Mouse (Mus musculus): ENCODE data around the gene Gm10318. TPM values are rescaled to one million over a fixed set of nuclear protein-coding genes. Genes with fewer than 3 reads are reported as not detected.
A peak's percentile ranks its signal among the peaks of the same experiment; 100 is the strongest.

The Gm10318 gene
- polyA plus RNA-seq, 1 experiment from 2014 or later, result not detected

DNA sequence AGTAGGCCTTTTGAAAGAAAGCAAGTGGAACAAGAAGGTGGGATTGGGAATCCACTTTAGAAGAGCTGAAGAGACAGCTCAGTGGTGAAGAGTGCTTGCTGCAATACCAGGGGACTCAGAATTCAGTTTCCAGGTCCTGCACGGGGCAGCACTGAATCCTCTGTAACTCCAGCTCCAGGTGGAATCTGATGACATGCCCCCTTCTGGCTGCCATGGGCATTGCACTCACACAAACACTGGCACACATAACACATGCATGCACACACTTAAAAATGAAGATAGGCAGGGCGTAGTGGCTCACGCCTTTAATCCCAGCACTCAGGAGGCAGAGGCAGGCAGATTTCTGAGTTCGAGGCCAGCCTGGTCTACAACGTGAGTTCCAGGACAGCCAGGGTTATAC, 29.9 kb downstream of the Gm10318 start:
- no peaks in the 10 kb centered on the region for H3K27me3 ChIP-seq (ENCODE audit: insufficient read depth, low read length)
- no peak overlapping the region for H3K9ac ChIP-seq (replicated peaks; ENCODE audit: low read length)
- H3K9me3 ChIP-seq (ENCODE audit: low read length), result no peaks in the 10 kb centered on the region
- no peak for ATAC-seq (ENCODE audit: low FRiP score, low TSS enrichment)
- H3K36me3 ChIP-seq (ENCODE audit: insufficient read depth, low read length), result no peaks in the 10 kb centered on the region
- H3K4me1 ChIP-seq (ENCODE audit: insufficient read depth, low read length), result no peaks in the 10 kb centered on the region
- WGBS, result 84% methylated on average over 5 of the region's 5 CpGs
- H3K4me2 ChIP-seq (replicated peaks; ENCODE audit: low read depth, low read length), result no peak overlapping the region
- H3K27ac ChIP-seq (ENCODE audit: low read length), result no peak overlapping the region
- no peak overlapping the region for H3K4me3 ChIP-seq (ENCODE audit: low read length)

DNA sequence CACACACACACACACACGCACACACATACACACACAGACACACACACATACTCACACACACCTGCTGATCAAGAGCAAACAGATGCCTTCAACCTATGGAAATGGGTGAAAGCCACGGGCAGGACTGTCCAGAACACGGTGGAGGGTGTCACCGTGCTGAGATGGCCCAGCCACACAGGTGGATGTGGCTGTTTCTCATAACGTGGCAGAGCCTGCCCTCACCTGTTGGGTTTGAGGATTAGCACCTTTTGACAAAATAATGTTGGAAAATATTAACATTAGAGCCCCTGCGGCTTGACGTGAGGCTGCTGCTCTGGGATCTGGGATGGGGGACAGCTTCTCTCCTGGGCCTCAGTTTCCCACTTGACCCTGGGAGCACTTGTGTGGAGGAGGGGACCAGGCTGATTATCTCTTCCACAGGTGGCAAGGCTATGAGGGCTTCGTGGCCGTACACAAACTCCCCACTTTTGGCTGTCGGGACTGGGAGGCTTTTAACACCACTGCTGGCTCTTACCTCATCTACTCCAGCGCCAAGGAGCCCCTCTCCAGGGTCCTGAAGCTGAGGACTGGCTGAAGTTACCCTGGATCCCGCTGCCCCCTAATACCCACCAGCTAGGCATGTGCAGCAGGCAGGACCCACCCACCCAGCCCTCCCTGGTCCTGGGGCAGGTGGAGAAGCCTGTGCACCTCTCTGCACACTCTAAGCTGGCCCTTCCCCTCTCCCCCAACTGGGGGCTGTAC, 33.5 kb downstream of the Gm10318 start:
- H3K27ac ChIP-seq (ENCODE audit: low read length), result no peak overlapping the region
- H3K9me3 ChIP-seq (ENCODE audit: low read length), result 0 out of 2 replicates have a peak, but pooled peaks cover 3% of the 10 kb centered on the region
- H3K36me3 ChIP-seq (ENCODE audit: insufficient read depth, low read length), result no peaks in the 10 kb centered on the region
- no peak for ATAC-seq (ENCODE audit: low FRiP score, low TSS enrichment)
- H3K27me3 ChIP-seq (ENCODE audit: insufficient read depth, low read length), result no peaks in the 10 kb centered on the region
- no peaks in the 10 kb centered on the region for H3K4me1 ChIP-seq (ENCODE audit: insufficient read depth, low read length)
- WGBS, result 49% methylated on average over 12 of the region's 12 CpGs
- H3K4me3 ChIP-seq (ENCODE audit: low read length), result no peak overlapping the region
- H3K4me2 ChIP-seq (replicated peaks; ENCODE audit: low read depth, low read length), result no peak overlapping the region
- no peak overlapping the region for H3K9ac ChIP-seq (replicated peaks; ENCODE audit: low read length)

DNA sequence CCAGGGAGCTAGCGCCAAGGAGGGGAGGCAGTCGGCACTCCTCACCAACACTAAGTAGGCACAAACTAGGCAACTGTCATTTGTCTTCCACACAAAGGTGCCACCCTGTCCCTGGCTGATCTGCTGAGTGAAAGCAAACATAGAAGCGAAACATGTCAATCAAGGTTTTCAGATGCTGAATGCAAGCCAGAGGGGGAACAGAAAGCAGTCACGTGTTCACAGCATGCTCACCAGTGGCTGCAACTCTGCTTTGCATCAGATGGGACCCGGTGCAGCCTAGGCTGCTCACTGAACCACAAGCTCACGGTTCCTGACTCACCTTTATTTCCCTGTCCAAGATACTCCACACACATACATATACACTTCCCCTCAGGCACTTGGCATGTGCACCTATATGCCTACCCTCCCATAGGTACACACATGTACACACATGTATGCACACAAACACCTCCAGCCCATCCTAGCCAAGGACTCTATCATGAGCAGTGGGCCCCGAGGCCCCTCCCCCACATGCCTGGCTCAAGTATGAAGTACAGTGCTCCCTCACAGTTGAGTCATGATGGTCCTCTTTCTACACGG, 38.4 kb downstream of the Gm10318 start:
- Histone ChIP-seq H3K27me3 (ENCODE audit: insufficient read depth, low read length) (no peaks in the 10 kb centered on the region), H3K9ac (replicated peaks; ENCODE audit: low read length) (no peak overlapping the region), H3K36me3 (ENCODE audit: insufficient read depth, low read length) (no peaks in the 10 kb centered on the region), H3K4me3 (ENCODE audit: low read length) (no peak overlapping the region), H3K9me3 (ENCODE audit: low read length) (0 out of 2 replicates have a peak, but pooled peaks cover 3% of the 10 kb centered on the region), H3K4me2 (replicated peaks; ENCODE audit: low read depth, low read length) (no peak overlapping the region), H3K4me1 (ENCODE audit: insufficient read depth, low read length) (no peaks in the 10 kb centered on the region), H3K27ac (ENCODE audit: low read length) (no peak overlapping the region)
- WGBS, result 82% methylated on average over 8 of the region's 8 CpGs
- peak; percentile 31; the same call in 1 of the 2 replicates for ATAC-seq (ENCODE audit: low FRiP score, low TSS enrichment)

GRCm38 (mm10) chr10:77895562-77895961, 42.9 kb downstream of the Gm10318 start:
- WGBS, result 64% methylated on average over 5 of the region's 5 CpGs
- ATAC-seq (ENCODE audit: low FRiP score, low TSS enrichment), result no peak
- no peaks in the 10 kb centered on the region for H3K4me1 ChIP-seq (ENCODE audit: insufficient read depth, low read length)
- no peak overlapping the region for H3K4me2 ChIP-seq (replicated peaks; ENCODE audit: low read depth, low read length)
- H3K9ac ChIP-seq (replicated peaks; ENCODE audit: low read length), result no peak overlapping the region
- no peak overlapping the region for H3K4me3 ChIP-seq (ENCODE audit: low read length)
- no peak overlapping the region for H3K27ac ChIP-seq (ENCODE audit: low read length)
- H3K36me3 ChIP-seq (ENCODE audit: insufficient read depth, low read length), result no peaks in the 10 kb centered on the region
- H3K27me3 ChIP-seq (ENCODE audit: insufficient read depth, low read length), result no peaks in the 10 kb centered on the region
- no peaks in the 10 kb centered on the region for H3K9me3 ChIP-seq (ENCODE audit: low read length)

DNA sequence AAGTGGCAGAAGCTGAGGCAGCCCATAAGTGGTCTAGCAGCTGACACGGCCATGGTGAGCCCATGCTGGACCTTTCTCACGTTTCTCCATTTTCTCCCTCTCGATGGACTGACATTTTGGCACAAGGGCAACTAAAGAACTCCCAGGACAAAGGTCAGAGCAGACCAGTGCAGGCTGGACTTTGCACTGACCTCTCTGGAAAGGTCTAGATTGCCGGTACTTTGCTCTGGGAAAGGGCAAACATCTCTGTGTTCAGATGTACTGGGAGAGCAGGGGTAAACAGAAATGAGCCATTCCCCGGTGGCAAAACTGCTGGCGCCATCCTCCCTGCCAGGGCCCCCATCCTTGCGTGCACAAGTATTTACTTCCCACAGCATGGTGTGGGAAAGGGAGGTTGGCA, 47.5 kb downstream of the Gm10318 start:
- Histone ChIP-seq H3K4me1 (ENCODE audit: insufficient read depth, low read length) (peaks cover 17% of the 10 kb centered on the region; the same call in 1 of the 2 replicates), H3K9ac (replicated peaks; ENCODE audit: low read length) (no peak overlapping the region), H3K27ac (ENCODE audit: low read length) (no peak overlapping the region), H3K27me3 (ENCODE audit: insufficient read depth, low read length) (no peaks in the 10 kb centered on the region), H3K9me3 (ENCODE audit: low read length) (no peaks in the 10 kb centered on the region), H3K4me3 (ENCODE audit: low read length) (no peak overlapping the region), H3K36me3 (ENCODE audit: insufficient read depth, low read length) (no peaks in the 10 kb centered on the region), H3K4me2 (replicated peaks; ENCODE audit: low read depth, low read length) (no peak overlapping the region)
- ATAC-seq (ENCODE audit: low FRiP score, low TSS enrichment), result no peak
- WGBS, result 78% methylated on average over 7 of the region's 7 CpGs

GRCm38 (mm10) chr10:77900903-77901818, 48.5 kb downstream of the Gm10318 start:
- no peak for ATAC-seq (ENCODE audit: low FRiP score, low TSS enrichment)
- H3K4me2 ChIP-seq (replicated peaks; ENCODE audit: low read depth, low read length), result peak overlapping the region; percentile 90
- no peaks in the 10 kb centered on the region for H3K27me3 ChIP-seq (ENCODE audit: insufficient read depth, low read length)
- 84% methylated on average over 27 of the region's 27 CpGs for WGBS
- H3K9me3 ChIP-seq (ENCODE audit: low read length), result no peaks in the 10 kb centered on the region
- peak overlapping the region; percentile 74 for H3K4me3 ChIP-seq (ENCODE audit: low read length)
- peak overlapping the region; percentile 71 for H3K9ac ChIP-seq (replicated peaks; ENCODE audit: low read length)
- H3K27ac ChIP-seq (ENCODE audit: low read length), result no peak overlapping the region
- no peaks in the 10 kb centered on the region for H3K36me3 ChIP-seq (ENCODE audit: insufficient read depth, low read length)
- H3K4me1 ChIP-seq (ENCODE audit: insufficient read depth, low read length), result peaks cover 17% of the 10 kb centered on the region; the same call in 1 of the 2 replicates

- peaks cover 17% of the 10 kb centered on the region; the same call in 1 of the 2 replicates for H3K4me1 ChIP-seq (ENCODE audit: insufficient read depth, low read length)
- peak overlapping the region; percentile 90 for H3K4me2 ChIP-seq (replicated peaks; ENCODE audit: low read depth, low read length)
- peak overlapping the region; percentile 74 for H3K4me3 ChIP-seq (ENCODE audit: low read length)
- no peaks in the 10 kb centered on the region for H3K9me3 ChIP-seq (ENCODE audit: low read length)
- WGBS, result 1% methylated on average over 14 of the region's 14 CpGs
- H3K27me3 ChIP-seq (ENCODE audit: insufficient read depth, low read length), result no peaks in the 10 kb centered on the region
- H3K9ac ChIP-seq (replicated peaks; ENCODE audit: low read length), result peak overlapping the region; percentile 71
- H3K36me3 ChIP-seq (ENCODE audit: insufficient read depth, low read length), result no peaks in the 10 kb centered on the region
- H3K27ac ChIP-seq (ENCODE audit: low read length), result no peak overlapping the region
- ATAC-seq (ENCODE audit: low FRiP score, low TSS enrichment), result peak; percentile 32
Measured at GRCm38 (mm10) chr10:77901871-77902210, 49.2 kb downstream of the Gm10318 start.

DNA sequence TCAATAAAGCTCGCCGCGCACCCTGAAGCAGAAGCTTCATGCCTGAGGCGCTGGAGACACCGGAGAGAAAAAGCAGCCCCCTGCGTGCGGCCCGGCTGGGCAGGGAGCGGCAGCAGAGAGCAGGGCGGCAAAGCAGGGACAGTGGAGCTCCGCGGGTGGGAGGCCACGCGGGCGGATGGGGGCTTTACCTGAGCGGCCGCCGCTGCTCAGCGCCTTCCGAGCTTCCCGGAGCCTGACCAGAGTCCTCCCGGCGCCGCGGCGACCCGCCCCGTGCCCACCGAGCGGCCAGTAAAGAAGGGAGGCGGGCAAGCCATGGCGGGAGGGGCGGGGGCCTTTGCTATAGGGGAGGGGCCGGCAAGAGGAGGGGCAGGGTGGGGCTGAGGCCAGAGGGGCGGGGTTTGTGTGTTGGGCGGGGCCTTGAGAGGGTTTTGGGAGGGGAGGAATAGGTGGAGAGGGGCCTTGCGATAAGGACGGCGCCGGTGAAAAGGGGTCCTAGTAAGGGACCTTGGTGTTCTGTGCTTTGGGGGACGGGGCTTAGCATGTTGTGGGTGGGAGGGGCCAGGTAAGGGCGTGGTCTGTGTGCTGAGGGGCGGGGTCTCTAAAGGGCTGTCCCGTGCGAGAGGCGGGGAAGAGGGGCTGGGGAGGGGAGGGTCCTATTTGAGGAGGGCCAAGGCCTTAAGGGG, 49.7 kb downstream of the Gm10318 start, which contains the start of gene Lrrc3:
Lrrc3 (minus strand) TSS at position 326 of the 683 bp plus-strand sequence.
- peaks cover 17% of the 10 kb centered on the region; the same call in 1 of the 2 replicates for H3K4me1 ChIP-seq (ENCODE audit: insufficient read depth, low read length)
- peak within 1 kb of the TSS; percentile 90 for H3K4me2 ChIP-seq (replicated peaks; ENCODE audit: low read depth, low read length)
- WGBS, result under 1% methylated on average over 38 of the region's 46 CpGs
- H3K9ac ChIP-seq (replicated peaks; ENCODE audit: low read length), result peak within 1 kb of the TSS; percentile 71
- H3K27ac ChIP-seq (ENCODE audit: low read length), result no peak within 1 kb of the TSS
- peak within 1 kb of the TSS; percentile 74 for H3K4me3 ChIP-seq (ENCODE audit: low read length)
- peak; percentile 83 for ATAC-seq (ENCODE audit: low FRiP score, low TSS enrichment)
- no peaks in the 10 kb centered on the region for H3K9me3 ChIP-seq (ENCODE audit: low read length)
- H3K36me3 ChIP-seq (ENCODE audit: insufficient read depth, low read length), result no peaks in the 10 kb centered on the region
- H3K27me3 ChIP-seq (ENCODE audit: insufficient read depth, low read length), result no peaks in the 10 kb centered on the region
